Mouse (Mus musculus) heart, postnatal 14 days (tissue): ENCODE results near the gene Dync2li1. TPM values are rescaled to one million over a fixed set of nuclear protein-coding genes. Genes with fewer than 3 reads are reported as not detected.

Source experiments
- DNase-seq, 2 experiments: peaks; one replicate each; pipeline ENCODE4 v3.0.0; 2021 to 2022
- intact Hi-C: fragments of 180-260 bp; cut with DNase I; formaldehyde crosslinking; loops from one replicate; pipeline ENCODE4 v1.15.1; 2025
- total RNA-seq, 2 experiments: library from RNA; stranded (reverse); gene quantifications; 2 replicates each; pipeline ENCODE4 v1.2.3; 2021

Dync2li1 gene
- total RNA-seq, 2 experiments from 2014 or later, result 2.8 to 4.7 TPM

DNA sequence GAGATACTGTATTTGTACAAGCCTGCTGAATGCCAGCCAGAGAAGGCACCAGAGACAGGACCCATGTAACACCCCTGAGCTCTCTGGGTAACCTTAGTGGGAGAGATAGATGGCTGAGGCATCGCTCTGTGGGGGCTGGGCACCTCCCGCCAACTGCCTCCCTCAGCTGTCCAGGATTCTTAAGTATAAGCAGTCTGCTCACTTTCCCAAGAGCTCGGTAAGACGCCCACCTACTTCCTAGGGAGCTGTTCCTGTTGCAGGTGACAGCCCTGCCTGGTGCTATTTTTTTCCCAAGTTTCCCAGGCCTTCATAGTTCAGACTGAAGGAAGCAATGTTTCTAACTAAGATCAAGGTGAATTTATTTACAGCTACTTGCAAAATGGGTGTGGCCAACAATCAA lies 48.9 kb downstream of the Dync2li1 start:
- DNase-seq, result no peak
- intact Hi-C loops, result no loop called here

DNA sequence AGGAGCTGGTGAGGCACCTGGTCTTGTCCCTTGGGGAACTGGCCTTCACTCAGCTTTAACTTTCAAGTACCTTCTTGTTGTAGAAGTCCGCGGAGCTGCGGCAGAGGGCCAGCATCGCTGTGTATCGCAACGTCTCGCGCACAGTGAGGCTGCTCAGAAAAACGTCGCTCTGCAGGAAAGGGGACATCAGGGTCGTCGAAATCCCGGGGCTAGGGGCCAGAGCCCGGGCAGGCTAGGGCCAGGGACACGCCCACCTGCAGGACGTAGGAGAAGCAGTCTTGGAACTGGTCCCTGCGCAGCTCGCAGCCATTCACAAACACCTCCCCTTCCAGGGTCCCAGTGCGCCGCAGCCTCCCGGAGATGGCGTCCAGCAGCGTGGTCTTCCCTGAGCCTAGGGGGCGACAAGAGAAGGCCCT lies 49.7 kb downstream of the Dync2li1 start, which contains the start of gene Abcg8:
Gene Abcg8, plus strand, starts transcription at position 352 of the 416 bp plus-strand sequence.
- DNase-seq, result peak; percentile 21 to 35
- intact Hi-C loops, result no loop called here

GRCm38 (mm10) chr17:84677595-84677994 lies 51.3 kb downstream of the Dync2li1 start:
- intact Hi-C loops, result no loop called here
- no peak for DNase-seq

GRCm38 (mm10) chr17:84681670-84682069 lies 55.4 kb downstream of the Dync2li1 start:
- DNase-seq, result no peak
- intact Hi-C loops, result no loop called here

DNA sequence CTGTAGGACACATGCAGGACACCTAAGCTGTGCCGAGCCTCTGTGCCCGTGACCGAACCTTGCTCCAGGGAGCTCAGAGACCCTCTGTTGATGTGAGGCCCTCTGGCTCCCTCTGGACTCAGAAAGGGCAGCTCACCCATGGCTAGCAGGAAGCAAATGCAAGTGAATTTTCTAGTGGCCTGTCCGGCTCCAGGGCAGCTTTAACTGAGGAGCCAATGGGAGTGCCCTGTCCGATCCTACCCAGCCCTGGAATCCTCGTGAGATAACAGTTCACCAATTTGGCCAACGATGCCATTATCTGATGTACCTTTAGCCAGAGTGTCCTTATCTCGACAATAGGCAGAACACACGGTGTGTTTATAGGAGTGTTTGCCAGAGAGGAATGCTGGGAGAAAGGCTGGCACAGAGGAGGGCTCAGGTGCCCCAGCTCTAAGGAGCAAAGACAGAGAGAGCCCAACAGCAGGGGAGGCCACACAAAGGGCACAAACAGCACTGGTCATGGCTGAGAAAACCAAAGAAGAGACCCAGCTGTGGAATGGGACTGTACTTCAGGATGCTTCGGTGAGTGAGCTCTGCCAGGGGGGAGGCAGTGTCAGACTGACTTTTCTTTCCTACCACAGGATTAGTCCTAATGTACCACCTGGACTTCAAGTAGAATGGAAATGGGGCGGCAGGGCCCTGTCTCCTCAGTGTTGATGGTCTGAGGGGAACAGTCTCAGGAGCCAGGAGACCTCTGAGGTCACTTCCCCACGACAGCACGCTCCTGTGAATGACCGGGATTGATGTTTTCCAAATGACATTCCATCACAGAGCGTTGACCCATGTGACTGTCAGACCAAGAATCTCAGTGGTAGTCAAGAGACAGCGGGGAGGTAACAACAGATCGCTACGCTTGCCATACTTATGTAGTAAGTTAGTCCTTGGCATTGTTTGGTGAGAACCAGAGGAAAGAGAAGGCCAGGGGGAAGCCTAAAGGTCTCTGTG lies 56.7 kb downstream of the Dync2li1 start, which contains the start of gene Abcg5:
Gene Abcg5, minus strand, starts transcription at position 278 of the 984 bp plus-strand sequence.
- intact Hi-C loops, result no loop called here
- DNase-seq, result no peak

GRCm38 (mm10) chr17:84684284-84684683 lies 58.0 kb downstream of the Dync2li1 start:
- intact Hi-C loops, result no loop called here
- DNase-seq, result no peak

GRCm38 (mm10) chr17:84685286-84685685 lies 59.0 kb downstream of the Dync2li1 start:
- no peak for DNase-seq
- intact Hi-C loops, result no loop called here

GRCm38 (mm10) chr17:84687994-84688393 lies 61.7 kb downstream of the Dync2li1 start:
- intact Hi-C loops, result no loop called here
- DNase-seq, result no peak

GRCm38 (mm10) chr17:84688834-84689233 lies 62.5 kb downstream of the Dync2li1 start:
- no peak for DNase-seq
- intact Hi-C loops, result no loop called here

DNA sequence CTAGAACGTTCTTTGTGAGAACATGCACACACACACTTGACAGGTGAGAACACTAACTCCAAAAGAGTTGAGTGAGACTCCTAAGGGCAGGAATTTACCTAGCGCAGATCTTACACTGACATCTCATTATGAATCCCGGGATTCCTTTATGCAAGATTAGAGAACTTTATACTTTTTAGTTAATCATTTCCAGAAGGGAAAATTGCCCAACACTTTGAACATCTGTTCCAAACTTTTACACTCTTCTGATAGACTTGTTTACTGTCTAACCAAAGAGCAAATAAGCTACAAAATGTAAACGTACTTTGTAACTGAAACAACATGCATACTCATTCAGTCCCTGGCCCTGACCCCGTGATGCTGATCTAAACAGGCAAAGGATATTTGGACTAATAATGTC lies 63.0 kb downstream of the Dync2li1 start:
- intact Hi-C loops, result no loop called here
- no peak for DNase-seq

- DNase-seq, result no peak
- intact Hi-C loops, result no loop called here
These were observed 63.8 kb downstream of the Dync2li1 start for GRCm38 (mm10) chr17:84690111-84690510.

DNA sequence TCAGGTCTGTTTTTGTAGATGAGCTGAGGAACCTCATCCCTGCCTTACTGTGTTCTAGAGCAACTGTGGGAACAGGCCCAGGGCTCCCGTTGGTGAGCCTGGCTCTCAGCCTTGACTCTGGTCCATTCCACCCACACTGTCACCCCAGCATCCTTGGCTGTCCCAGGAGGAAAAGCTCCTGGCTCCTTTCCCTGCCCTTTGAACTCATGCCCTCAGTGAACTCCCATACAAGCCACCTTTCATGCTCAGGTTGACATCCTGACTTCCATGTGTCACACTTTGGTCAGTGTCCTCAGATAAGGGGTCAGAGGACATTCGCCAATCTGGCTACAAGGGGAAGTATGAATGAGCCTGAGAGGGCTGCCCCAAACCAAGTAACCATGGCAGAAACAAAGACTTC lies 67.4 kb downstream of the Dync2li1 start:
- no peak for DNase-seq

DNA sequence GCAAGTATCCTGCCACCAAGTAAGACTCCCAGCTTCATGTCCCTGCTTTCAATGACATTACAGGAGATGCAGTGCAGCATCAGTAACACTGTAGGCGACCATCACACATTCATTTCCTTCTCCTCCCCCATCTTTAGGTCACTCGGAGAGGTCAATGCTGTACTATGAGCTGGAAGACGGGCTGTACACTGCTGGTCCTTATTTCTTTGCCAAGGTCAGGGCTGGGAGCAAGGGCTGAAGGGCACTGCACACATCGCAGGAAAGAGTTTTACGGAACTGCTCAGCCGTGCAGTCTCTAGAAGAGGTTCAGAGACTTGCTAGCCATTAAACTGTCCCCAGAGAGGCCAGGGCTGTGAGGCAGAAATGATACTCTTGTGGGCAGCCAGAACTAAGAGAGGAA lies 70.2 kb downstream of the Dync2li1 start:
- no peak for DNase-seq
- intact Hi-C loops, result no loop called here

More for the DNA sequence above, 67.4 kb downstream of the Dync2li1 start:
- intact Hi-C loops, result no loop called here

- peak; percentile 33 to 63 for DNase-seq
- intact Hi-C loops, result no loop called here
These were observed 72.4 kb downstream of the Dync2li1 start for GRCm38 (mm10) chr17:84698727-84699126.

Other genes with a start within 250 kb of the Dync2li1 start
- 10 to 100 TPM in 1 of 2 experiments, 1 to 10 TPM in 1; 9.1 to 10.1 TPM for gene Thada, start 160.3 kb upstream of the Dync2li1 start, total RNA-seq
- 1 to 10 TPM; 4.9 to 6.3 TPM for gene Plekhh2, start 114.6 kb upstream of the Dync2li1 start, total RNA-seq
- gene Abcg8, start 49.8 kb downstream of the Dync2li1 start, total RNA-seq, result not detected
- not detected for gene Abcg5, start 56.5 kb downstream of the Dync2li1 start, total RNA-seq
- gene Lrpprc, start 164.3 kb downstream of the Dync2li1 start, total RNA-seq, result 100 to 1,000 TPM; 150 to 152 TPM